Mouse (Mus musculus) left cerebral cortex, adult 18-20 months (tissue): ENCODE results near the gene Cnot8. TPM values are rescaled to one million over a fixed set of nuclear protein-coding genes. Genes with fewer than 3 reads are reported as not detected.

ENCODE experiments used
- DNase-seq, 2 experiments: peaks; one replicate each; pipeline ENCODE4 v3.0.0; 2021 to 2022; ENCODE audit warnings: low spot score in 2 of 2, mixed read lengths in 1 of 2
- total RNA-seq, 2 experiments: library from RNA; stranded (reverse); gene quantifications; 2 replicates each; pipeline ENCODE4 v1.2.3; 2021

Cnot8 gene
- total RNA-seq, 2 experiments from 2014 or later = 55.8 to 56.4 TPM

DNA sequence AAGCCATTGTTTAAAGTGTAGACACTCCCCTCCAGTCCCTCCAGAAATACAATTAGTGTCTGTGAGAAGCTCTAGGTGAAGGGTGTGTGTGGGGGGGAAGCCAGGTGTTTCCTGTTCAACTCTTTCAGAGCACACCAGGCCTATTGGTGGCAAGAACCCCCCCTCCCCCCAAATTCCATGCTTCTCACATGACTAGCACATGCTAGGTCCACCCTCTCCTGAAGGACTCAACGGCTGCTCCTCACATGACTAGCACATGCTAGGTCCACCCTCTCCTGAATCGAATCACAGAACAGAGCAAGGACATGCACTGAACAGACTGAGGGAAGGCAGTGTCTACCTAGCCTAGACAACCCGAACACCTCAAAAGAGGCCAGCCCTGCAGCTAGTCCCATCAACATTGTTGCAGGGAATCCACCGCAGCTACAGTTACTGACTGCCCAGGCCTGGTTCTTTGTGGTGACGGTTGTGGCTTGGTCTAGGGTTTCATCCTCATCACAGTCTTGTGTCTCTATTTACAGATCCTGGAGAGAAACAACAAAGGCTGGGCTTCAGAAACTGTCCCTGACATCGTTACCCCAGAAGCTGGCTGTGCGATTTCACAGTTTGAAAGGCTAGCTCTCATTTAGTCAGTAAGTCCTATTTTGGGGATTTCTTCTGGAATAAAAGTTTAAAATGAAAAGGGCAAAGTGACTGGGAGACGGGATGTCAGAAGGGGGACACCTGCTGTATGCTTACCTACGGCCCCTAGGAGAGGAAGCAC lies 1.2 kb upstream of the Cnot8 start:
- no peak for DNase-seq

DNA sequence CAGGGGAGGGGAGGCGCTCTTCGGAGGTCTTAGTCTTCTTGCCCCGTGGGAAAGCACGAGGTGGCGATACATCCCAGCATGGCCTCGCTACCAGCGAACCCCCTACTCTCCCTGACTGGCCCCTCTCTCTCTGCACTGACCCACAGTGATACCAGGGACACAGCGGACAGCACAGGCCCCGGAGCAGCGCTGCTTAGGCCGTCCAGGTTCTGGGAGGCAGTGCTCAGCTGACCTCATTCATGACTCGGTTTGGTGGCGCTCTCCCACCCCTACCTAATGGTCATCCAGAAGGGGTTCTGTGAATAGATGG lies 654 bp upstream of the Cnot8 start:
- no peak for DNase-seq

DNA sequence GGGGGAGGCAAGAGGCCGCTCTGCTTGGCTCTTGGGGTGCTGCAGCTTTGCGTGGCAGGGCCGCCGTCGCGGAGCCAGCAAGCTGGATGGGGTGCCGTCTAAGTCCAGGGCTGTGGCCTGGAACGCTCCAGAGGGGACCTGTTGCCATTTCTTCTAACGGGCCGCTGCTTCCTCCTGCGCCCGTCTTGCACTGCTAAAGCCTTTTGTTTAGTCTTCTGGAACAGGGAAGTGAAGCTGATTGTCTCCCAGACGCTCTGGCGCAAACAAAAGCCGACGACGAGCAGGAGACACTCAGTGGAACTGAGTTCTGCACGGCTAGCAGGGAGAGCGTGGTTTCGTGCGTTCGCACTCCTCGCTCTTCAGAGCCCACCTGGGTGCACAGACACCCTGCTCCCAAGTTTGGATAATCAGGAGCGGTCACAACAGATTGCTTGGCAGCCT lies 418 bp downstream of the Cnot8 start:
- peak in 1 of 2 experiments; percentile 23 for DNase-seq

DNA sequence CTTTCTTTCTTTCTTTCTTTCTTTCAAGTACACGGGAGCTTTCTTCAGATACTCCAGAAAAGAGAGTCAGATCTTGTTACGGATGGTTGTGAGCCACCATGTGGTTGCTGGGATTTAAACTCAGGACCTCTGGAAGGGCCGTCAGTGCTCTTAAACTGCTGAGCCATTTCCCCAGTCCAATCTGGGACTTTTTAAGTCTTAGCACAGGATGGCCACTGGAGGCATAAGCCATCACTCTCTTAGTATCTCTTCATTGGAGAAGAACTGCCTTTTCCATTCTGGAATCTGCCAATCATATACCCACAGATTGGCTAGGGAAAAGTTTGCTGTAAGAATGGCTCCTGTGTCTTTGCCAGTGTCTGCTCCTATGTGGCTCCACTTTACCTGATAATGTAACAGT lies 3.1 kb downstream of the Cnot8 start:
- DNase-seq = no peak

DNA sequence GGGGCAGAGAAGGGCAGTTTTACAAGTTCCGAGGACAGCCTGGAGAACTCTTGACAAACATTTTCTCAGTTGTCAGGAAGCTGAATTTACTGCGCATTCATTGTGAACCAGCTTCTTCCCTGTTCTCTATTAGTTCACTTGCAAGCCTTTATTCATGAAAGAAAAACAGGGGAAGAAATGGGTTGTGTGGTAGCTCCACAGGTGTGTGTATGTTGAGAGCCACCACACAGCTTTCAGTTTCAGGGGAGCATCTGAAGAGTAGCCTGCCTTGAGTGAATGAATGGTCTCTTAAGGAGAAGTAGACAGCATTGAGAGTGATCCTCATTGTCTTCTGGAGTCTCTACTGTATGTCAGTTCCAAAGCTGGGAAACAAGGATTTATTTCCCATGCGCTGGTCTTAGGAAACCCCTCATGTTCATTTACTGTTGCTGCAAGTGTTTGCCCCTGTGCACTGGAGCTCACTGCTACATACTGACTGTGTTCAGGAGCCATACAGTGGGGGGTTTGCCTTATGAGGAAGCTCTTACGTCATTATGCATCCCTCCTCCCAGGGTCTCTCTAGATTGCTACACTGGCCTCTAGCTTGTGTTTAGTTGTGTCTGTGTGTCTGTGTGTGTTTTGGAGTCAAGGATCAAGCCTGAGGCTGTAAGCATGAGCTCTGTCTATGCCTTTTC lies 3.8 kb downstream of the Cnot8 start:
- DNase-seq = no peak

DNA sequence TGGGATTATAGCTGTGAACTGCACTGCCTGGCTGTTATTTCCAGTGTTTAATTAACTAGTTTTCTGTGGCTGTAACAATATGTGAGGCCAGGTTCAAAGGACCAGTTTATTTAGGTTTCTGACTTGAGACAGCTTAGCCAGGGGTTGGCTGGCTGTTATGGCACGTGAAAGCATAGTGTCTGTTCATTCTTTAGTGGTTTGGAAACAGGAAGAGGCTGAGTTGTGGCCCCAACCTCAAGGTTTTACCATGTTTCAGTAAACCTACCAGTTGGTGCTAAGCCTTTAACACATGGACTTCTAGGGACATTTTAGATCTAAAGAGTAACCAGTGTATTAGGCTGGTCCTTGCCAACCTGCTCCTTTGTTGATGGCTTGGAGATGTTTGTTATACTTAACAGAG lies 12.6 kb downstream of the Cnot8 start:
- no peak for DNase-seq

DNA sequence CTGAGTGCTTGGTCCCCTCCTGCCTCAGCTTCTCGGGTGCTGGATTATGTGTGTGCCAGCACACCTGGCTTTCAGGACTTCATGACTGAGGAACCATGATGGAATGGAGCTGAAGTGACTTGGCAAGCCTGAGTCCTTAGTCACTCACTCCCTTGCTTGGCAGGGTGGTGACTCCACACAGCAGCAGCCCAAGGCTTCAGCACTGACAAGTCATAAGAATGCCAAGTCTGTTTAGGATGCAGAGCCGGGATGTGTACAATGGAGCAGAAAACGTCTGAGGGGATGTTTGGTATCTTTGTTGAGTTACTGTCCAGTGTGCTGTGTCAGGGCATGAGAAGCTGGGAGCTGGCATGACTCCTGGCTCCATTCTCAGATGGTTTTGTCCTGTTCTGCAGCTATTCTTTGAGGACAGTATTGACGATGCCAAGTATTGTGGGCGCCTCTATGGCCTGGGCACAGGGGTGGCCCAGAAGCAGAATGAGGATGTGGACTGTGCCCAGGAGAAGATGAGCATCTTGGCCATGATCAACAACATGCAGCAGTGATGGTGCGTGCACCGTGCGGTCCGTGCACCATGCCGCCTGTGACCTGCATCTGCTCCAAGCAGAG lies 13.2 kb downstream of the Cnot8 start:
- DNase-seq = no peak

DNA sequence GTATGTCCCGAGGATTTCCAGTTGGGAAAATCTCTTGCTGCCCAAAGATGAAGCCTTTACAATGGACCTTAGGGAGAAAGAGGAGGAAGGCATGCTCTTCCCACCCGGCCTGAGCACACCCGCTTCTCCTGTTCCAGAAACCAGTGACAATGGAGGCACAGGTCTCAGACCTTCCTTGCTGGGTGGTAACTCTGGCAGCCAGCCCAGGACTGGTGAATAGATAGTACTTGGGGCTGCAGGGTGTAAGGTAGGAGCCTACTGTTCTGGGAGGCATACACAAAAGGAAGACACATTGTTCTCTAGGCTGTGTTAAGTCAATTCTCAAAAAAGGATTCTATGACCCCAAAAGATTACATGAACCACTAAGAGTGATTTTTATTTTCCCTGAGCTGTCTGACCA lies 16.7 kb downstream of the Cnot8 start:
- no peak for DNase-seq

DNA sequence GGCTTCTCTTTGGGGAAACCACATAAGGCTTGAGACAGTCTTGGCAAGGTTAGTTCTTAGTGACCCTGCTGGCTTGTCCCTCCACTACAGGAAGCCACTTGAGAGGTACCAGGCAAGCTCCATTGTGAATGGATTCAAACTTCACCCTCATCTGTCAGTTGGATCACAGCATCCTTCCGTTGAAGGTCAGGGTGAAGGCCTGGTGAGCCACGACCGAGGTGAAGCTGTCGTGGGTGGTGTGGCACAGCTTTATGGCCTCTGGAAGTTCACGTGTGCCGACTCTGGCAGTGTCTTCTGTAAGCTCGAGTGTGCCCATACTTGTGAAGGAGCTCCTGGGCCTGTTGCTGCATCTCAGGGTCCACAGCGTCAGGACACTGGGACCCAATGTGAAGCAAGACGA lies 17.4 kb downstream of the Cnot8 start:
- no peak for DNase-seq

DNA sequence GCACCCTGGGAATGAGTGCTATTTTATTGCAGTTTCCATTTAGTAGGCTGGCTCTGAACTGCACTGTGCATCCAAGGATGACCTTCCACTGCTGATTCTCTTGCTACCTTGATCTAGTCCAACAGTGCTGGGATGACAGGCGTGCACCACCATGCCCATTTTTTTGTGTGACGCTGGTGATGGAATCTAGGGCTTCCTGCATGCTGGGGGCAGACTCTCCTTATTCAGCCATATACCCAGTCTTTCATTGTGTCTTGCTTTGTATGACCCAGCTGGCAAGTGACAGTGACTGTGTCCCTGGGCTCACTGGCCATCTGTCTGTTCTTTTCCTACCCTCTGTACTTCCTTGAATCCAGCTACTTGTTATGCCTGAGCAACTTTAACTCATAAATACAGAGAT lies 19.8 kb downstream of the Cnot8 start:
- no peak for DNase-seq

DNA sequence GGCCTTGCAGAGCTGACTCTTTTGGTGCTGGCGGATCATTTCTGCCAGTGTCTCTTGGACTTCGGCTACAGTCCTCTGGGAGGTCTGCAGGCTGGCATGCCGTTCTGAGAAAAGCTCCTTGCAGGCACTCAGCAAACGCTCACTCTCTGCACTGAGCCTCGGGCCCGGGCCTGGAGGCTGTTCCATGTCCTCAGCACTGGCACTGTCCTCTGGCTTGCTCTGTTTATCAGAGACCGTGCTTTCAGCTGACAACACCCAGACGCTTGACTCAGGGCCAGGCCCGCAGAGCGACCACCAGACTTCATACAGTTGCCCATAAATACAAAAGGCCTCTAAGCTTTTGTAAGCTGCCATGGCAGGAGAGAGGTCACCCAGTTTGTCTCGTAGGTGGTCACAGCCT lies 21.1 kb downstream of the Cnot8 start:
- DNase-seq = no peak

DNA sequence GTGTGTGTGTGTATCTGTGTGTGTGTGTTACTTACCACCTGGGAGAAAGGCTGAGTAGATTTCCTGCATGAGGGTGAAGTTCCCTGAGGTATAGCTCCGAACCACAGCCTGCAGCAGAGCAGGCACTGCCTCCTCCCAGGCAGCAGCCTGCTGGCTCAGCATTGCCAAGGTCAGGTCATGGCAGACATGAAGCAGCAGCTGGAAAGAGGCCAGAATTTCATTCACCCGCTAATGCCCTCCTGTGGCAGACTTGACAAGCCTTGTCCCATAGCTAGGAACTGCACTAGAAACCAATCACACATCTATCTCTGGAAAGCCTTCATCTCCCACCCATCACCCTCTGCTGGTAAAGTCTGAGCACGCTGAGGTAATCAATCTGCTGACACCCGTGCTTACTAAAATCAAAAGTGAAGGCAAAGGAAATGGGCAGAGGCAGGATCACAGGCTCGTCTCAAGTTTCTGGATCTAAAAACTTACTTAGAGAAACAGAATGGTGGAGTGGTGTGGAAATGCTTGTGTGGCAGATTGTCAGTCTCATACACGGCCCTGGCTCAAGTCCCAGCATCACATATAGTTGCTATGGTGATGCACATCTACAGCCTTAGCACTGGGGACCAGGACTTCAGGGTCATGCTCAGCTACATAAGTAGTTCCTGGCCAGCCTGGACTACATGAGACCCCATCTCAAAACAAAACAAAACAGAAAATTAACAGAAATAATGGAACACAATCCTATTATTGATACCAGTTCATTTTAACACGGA lies 22.6 kb downstream of the Cnot8 start:
- no peak for DNase-seq

DNA sequence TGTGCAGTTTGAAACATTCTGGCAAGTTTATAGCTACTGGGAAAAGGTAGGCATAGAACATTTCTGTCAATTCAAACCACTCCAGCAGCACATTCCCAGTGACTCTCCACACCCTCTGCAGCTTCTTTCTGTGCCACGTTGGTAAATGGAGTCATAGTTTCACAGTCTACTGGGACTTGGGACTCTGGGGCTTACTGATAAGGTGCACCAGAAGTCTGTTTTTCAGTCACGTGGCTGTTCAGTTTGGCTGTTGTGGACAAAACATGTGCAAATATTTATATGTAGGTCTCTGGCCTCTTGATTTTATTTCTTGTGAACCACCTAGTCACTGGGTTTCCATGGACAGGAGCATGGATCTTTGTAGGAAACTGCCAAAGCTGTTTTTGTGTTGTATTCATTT lies 23.6 kb downstream of the Cnot8 start:
- no peak for DNase-seq

DNA sequence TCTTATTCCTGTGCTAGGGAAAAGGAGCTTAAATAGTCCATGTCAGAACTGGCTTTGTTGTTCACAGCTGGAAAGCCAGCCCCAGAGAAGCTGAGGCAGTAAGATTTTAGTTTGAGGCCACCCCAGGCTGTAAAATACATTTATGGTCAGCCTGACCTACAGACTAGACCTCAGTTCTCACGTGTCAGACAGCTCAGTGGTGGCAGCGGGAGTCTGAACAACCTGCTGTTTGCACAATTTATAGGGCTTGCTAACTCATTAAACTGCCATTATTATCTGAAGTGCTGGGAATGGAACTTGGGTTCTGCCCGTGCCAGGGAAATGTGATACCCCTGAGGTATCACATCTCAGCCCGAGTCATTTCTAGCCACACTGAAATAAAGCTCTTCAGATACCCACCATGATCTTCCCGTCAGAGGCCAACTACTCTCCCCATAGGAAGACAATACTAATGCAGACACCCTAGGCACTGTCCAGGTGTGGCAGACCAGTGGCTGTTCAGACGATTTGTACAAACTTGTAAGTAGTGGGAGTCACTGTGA lies 25.4 kb downstream of the Cnot8 start:
- no peak for DNase-seq

DNA sequence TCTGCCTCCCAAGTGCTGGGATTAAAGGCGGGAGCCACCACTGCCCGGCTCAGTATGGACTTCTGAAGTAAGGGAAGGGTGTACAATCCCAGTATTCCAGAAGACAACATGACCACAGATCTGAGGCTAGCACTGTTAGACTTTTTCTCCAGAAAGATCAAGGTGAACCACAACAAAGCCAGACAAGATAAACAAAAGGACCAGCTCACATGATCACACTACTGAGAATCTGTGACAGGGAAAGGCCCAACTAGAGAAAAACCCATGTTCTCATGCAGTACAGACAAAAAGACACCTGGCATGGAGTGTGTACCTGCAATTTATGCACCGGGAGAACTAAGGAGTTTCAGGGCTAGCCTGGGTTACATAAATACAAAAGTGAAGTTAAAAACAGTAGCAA lies 28.1 kb downstream of the Cnot8 start:
- DNase-seq = no peak

DNA sequence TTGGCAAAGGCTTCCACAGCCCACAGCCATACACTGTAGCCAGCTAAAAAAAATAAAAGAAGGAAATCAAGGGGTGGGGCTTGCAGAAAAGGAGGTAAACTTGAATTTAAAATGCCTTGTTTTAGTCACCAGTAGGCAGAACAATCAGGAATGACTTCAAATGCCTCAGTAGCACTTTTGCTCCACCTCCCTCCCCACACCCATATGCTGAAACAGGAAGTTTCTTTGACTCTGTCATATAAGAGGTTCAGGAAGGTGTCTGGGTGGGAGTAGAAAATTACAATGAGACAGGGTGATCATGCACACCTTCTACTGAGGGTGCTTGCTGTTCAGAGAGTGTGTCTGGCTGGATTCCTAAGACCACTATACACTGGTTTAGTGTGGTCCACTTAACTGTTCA lies 30.9 kb downstream of the Cnot8 start:
- DNase-seq = no peak

DNA sequence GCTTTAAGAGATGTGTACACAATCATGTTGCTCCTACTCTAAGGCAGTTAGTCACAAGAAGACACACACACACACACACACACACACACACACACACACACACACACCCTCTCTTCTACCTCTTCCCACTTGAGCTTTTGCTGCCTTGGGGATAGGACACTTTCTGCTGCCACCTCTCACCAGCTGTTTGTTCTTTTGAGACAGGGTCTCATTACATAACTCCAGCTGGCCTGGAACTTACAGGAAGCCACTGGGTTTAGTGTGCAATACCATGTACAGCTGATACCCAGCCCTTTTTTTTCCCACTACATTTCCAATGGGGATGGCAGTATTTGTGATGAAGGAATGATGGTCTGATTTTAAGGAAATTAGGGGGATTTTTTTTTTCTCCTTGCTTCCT lies 31.3 kb downstream of the Cnot8 start:
- DNase-seq = no peak

DNA sequence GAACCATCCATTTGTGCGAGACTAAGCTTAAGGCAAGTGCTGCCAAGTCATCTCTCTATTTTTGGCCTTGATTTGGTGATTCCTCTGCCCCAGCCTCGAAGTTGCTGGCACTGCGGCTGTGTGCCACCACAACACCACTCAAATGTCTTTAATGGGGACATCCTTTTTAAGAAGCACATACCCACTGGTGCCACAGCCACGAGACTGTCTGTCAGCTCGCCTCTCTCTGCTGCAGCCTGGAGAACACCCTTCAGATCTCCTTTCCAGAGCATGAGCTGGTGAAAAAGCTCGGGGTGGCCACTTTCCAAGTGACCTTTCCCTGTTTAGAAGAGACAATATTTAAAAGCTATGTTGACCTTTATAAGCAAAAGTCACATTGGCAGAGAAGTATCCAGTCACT lies 32.7 kb downstream of the Cnot8 start:
- peak in 1 of 2 experiments; percentile 31 for DNase-seq

DNA sequence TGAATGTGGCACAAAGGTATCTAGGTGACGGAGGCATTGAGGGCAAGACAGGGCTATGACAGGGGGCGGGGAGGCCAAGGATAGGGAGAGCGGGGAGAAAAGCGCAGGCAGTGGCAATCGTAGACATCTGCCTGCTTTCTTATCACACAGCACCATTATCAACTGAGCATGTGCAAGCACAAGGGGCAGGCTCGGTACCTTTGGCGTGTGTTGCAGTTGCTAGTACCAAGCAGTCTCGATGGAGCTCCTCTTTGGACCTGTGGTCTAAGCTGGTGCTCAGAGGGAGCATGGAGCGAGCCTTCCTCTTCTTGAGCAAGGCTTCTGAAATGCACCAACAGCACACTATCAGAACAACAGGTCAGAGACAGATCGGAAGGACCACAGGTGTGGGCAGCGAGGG lies 34.9 kb downstream of the Cnot8 start:
- DNase-seq = no peak

DNA sequence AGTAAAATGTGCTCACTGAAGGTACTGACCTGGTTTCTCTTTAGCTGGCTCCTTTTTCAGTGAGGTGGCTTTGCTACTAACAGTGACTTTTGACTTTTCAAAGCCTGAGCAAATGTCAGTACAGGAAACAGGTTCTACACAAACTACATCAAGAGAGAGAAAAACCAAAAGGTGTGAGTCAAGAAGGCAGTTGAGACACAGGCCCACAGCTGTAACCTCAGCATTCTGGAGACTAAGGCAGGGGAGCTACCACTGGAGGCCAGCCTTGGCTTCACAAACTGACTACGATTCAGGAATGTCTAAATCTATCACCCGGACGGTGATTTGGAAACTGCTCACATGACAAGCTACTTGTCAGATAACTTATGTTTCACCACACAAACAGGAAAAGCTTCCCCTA lies 35.5 kb downstream of the Cnot8 start:
- DNase-seq = no peak

DNA sequence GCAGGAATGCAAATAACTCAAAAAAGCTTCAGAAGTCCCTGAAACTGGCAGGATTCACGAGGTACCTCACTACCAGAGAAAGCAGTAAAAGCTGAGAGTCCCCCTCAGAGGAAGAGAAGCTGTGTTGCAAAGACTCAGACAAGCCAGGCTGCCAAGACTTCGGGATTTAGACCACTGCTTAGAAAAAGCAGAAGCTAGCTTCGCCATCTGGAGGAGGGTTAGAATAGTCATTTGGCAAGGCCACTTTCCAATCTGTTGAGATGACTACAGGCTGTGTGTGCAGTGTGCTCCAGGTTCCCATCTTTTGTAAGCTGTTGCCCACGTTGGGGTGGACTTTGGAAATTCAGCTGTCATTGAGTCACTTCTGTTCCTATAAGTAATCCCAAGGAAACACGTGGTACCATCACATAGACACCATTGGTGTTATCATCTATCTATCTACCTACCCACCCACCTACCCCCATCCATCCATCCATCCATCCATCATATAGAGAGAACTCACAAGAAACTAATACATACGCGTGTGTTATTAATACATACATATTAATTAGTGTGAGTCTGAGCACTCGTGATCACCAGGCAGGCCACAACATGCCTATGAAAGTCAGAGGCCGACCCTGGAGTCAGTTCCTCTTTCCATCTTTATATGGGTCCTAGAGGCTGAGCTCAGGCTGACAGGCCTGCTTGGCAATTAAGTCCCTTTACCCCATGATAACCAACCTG lies 39.9 kb downstream of the Cnot8 start:
- DNase-seq = peak; percentile 46 to 53
